18 mouse cellular contexts compared by ENCODE assay signal in the genomic region with DNA sequence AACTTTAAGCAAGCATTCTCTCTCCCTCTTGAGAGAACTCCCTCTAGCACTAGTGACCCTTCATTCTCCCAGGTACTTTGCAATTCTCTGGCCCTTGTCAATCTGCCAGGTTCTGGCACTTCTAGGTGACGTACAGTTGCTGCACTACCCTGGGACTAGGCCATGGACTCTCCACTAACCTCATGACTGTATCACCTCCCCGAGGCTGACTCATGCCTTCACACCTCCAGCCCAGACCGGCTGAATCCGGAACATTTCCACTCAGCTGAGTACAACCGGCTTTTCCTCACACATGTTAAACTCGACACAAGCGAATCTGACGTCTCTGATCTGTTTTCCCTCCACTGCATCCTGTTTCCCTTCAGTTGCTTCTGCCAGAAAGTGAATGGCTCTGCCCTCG. TPM values are rescaled to one million over a fixed set of nuclear protein-coding genes. Genes with fewer than 3 reads are reported as not detected.
A peak's percentile ranks its signal among the peaks of the same experiment; 100 is the strongest.
DNase-seq lines count a peak whose midpoint lies in the region; ATAC-seq and TF ChIP-seq lines count a peak whose summit lies in the region.
"Had no signal": no experiment of that assay in that cellular context is flagged by ENCODE, and none has a peak within 500 bp of the region (broad histone marks: within the 10 kb centered on the region; RNA-seq: fewer than 3 reads in every experiment).

No protein-coding gene starts in this region.

- intact Hi-C loops in left cerebral cortex, adult 2 months (cut with DNase I): no loop called here

- H3K27me3 ChIP-seq in embryonic facial prominence, embryonic 14.5 days (replicated peaks; ENCODE audit: control insufficient read depth, insufficient read depth, low read length): no peaks in the 10 kb centered on the region
- H3K27me3 ChIP-seq in embryonic facial prominence, embryonic 10.5 days (replicated peaks; ENCODE audit: low read depth, poor library complexity, severe bottlenecking): no peaks in the 10 kb centered on the region
- H3K27me3 ChIP-seq in lung, embryonic 14.5 days (ENCODE audit: insufficient read depth, low read length): no peaks in the 10 kb centered on the region
- no peaks in the 10 kb centered on the region for H3K27me3 ChIP-seq in neural tube, embryonic 15.5 days (replicated peaks)
- H3K27me3 ChIP-seq: liver, embryonic 15.5 days had no signal

- no peak overlapping the region for H3K27ac ChIP-seq in embryonic facial prominence, embryonic 14.5 days (replicated peaks; ENCODE audit: low read depth, low read length)
- no peak overlapping the region for H3K27ac ChIP-seq in embryonic facial prominence, embryonic 10.5 days (replicated peaks)
- H3K27ac ChIP-seq in left cerebral cortex, adult 2 months: no peak overlapping the region
- no peak overlapping the region for H3K27ac ChIP-seq in lung, embryonic 14.5 days (ENCODE audit: low read depth)
- no peak overlapping the region for H3K27ac ChIP-seq in neural tube, embryonic 15.5 days (replicated peaks)
- H3K27ac ChIP-seq: liver, embryonic 15.5 days; stomach, postnatal 0 days had no signal

- H3K4me2 ChIP-seq in embryonic facial prominence, embryonic 14.5 days (ENCODE audit: low read depth, low read length): no peak overlapping the region
- no peak overlapping the region for H3K4me2 ChIP-seq in lung, embryonic 14.5 days
- no peak overlapping the region for H3K4me2 ChIP-seq in neural tube, embryonic 15.5 days
- H3K4me2 ChIP-seq: liver, embryonic 15.5 days; midbrain, embryonic 11.5 days had no signal

- no peaks in the 10 kb centered on the region for H3K36me3 ChIP-seq in embryonic facial prominence, embryonic 14.5 days (ENCODE audit: control insufficient read depth, insufficient read depth, low read length)
- no peaks in the 10 kb centered on the region for H3K36me3 ChIP-seq in embryonic facial prominence, embryonic 10.5 days (replicated peaks)
- H3K36me3 ChIP-seq in lung, embryonic 14.5 days (ENCODE audit: insufficient read depth): no peaks in the 10 kb centered on the region
- H3K36me3 ChIP-seq in neural tube, embryonic 15.5 days: no peaks in the 10 kb centered on the region
- H3K36me3 ChIP-seq: liver, embryonic 15.5 days had no signal

- DNase-seq in embryonic facial prominence, embryonic 14.5 days (ENCODE audit: low spot score): peak; percentile 28
- DNase-seq in embryonic facial prominence, embryonic 10.5 days (ENCODE audit: low spot score): no peak
- DNase-seq in left cerebral cortex, adult 18-20 months (ENCODE audit: low spot score in 2 of 2): peak; percentile 12 to 16
- no peak for DNase-seq in left cerebral cortex, adult 2 months (ENCODE audit: extremely low spot score in 1 of 2, low spot score in 2 of 2)
- peak; percentile 9 for DNase-seq in lung, embryonic 14.5 days
- no peak for DNase-seq in cerebellum, postnatal 14 days
- no peak for DNase-seq in urinary bladder, postnatal 10 days (ENCODE audit: low spot score)
- DNase-seq: cerebellum, adult 8-10 months; layer of hippocampus, adult 9-11 months; left cerebral cortex, postnatal 4 days; thymus, postnatal 4 days had no signal

- H3K4me3 ChIP-seq in embryonic facial prominence, embryonic 14.5 days (ENCODE audit: low read depth, low read length): no peak overlapping the region
- no peak overlapping the region for H3K4me3 ChIP-seq in embryonic facial prominence, embryonic 10.5 days
- no peak overlapping the region for H3K4me3 ChIP-seq in left cerebral cortex, adult 2 months
- H3K4me3 ChIP-seq in lung, embryonic 14.5 days (ENCODE audit: low read depth, low read length): no peak overlapping the region
- no peak overlapping the region for H3K4me3 ChIP-seq in neural tube, embryonic 15.5 days (replicated peaks)
- H3K4me3 ChIP-seq: liver, embryonic 15.5 days; myocyte had no signal

- no peaks in the 10 kb centered on the region for H3K4me1 ChIP-seq in embryonic facial prominence, embryonic 14.5 days (ENCODE audit: control insufficient read depth, insufficient read depth, low read length)
- H3K4me1 ChIP-seq in embryonic facial prominence, embryonic 10.5 days: no peaks in the 10 kb centered on the region
- no peaks in the 10 kb centered on the region for H3K4me1 ChIP-seq in lung, embryonic 14.5 days (ENCODE audit: insufficient read depth)
- no peaks in the 10 kb centered on the region for H3K4me1 ChIP-seq in neural tube, embryonic 15.5 days

- H3K9ac ChIP-seq in embryonic facial prominence, embryonic 14.5 days (ENCODE audit: low read depth, low read length): no peak overlapping the region
- no peak overlapping the region for H3K9ac ChIP-seq in lung, embryonic 14.5 days
- no peak overlapping the region for H3K9ac ChIP-seq in neural tube, embryonic 15.5 days (replicated peaks)
- H3K9ac ChIP-seq: liver, embryonic 15.5 days had no signal

- WGBS in embryonic facial prominence, embryonic 14.5 days: 64% methylated on average over 9 of the region's 9 CpGs
- 76% methylated on average over 9 of the region's 9 CpGs for WGBS in embryonic facial prominence, embryonic 10.5 days
- 51% methylated on average over 9 of the region's 9 CpGs for WGBS in lung, embryonic 14.5 days
- 71% methylated on average over 9 of the region's 9 CpGs for WGBS in neural tube, embryonic 15.5 days

- no peaks in the 10 kb centered on the region for H3K9me3 ChIP-seq in embryonic facial prominence, embryonic 14.5 days (ENCODE audit: control insufficient read depth, low read length)
- H3K9me3 ChIP-seq in embryonic facial prominence, embryonic 10.5 days: no peaks in the 10 kb centered on the region
- H3K9me3 ChIP-seq in lung, embryonic 14.5 days (ENCODE audit: low read depth, low read length): no peaks in the 10 kb centered on the region
- H3K9me3 ChIP-seq in neural tube, embryonic 15.5 days (replicated peaks): no peaks in the 10 kb centered on the region
- H3K9me3 ChIP-seq: liver, embryonic 15.5 days had no signal

- no peak for TF ChIP-seq CTCF in left cerebral cortex, adult 2 months (IDR thresholded peaks at IDR 0.05)
- no peak for TF ChIP-seq CTCF in lung, embryonic 14.5 days (IDR thresholded peaks at IDR 0.05; ENCODE audit: low read depth)

- no peak for ATAC-seq in embryonic facial prominence, embryonic 14.5 days (ENCODE audit: low read depth)
- ATAC-seq in lung, embryonic 14.5 days (ENCODE audit: insufficient read depth): no peak
- no peak for ATAC-seq in neural tube, embryonic 15.5 days (ENCODE audit: low FRiP score)
- ATAC-seq: hindbrain, embryonic 16.5 days had no signal

RNA-seq across cellular contexts. Expression of gene Rec114, which starts 4.0 kb away (rescaled TPM):
- polyA plus RNA-seq in embryonic facial prominence, embryonic 14.5 days (2014; fragmentation: Nextera tagmentation; extraction: Ambion mirVana): 2.6 and 3.2 TPM in 2 replicates
- polyA plus RNA-seq in embryonic facial prominence, embryonic 10.5 days (2016; fragmentation: Nextera tagmentation; extraction: Ambion mirVana): 1.3 and 1.9 TPM in 2 replicates
- total RNA-seq in left cerebral cortex, adult 18-20 months (2021): not detected
- under 1 TPM; 0.70 TPM for total RNA-seq in left cerebral cortex, adult 2 months (2021)
- 1.5 and 2.2 TPM in 2 replicates for polyA plus RNA-seq in lung, embryonic 14.5 days (2014; fragmentation: Nextera tagmentation; extraction: Ambion mirVana)
- polyA plus RNA-seq in neural tube, embryonic 15.5 days (2015; fragmentation: Nextera tagmentation; extraction: Ambion mirVana): 2.1 and 2.9 TPM in 2 replicates
- polyA plus RNA-seq: small intestine, adult 2 months had no signal

Comparison
In these comparisons a context has a peak if more than half of its experiments do, and no peak if none do; other contexts are left out.
1. DNase-seq: peak in embryonic facial prominence, embryonic 14.5 days (single experiment), left cerebral cortex, adult 18-20 months (2 of 2) and lung, embryonic 14.5 days (single experiment); none in embryonic facial prominence, embryonic 10.5 days (single experiment), left cerebral cortex, adult 2 months (0 of 2), cerebellum, postnatal 14 days (0 of 2) and urinary bladder, postnatal 10 days (single experiment).